Mouse (Mus musculus) bone marrow macrophage, adult 2 months (primary cell): Measurements from ENCODE around the gene Serpinb9b.

Experiments
- CTCF ChIP-seq: IDR thresholded peaks from 2 replicates; pipeline ENCODE4 v1.5.1; 2012; ENCODE audit warnings: low read depth, mild to moderate bottlenecking, low read length, moderate library complexity
- POLR2A ChIP-seq: IDR thresholded peaks from 2 replicates; pipeline ENCODE4 v1.6.1; 2012; ENCODE audit warnings: mild to moderate bottlenecking, low read depth, low read length, borderline replicate concordance

- TF ChIP-seq POLR2A (no peak), CTCF (no peak)
These were observed 41.0 kb upstream of the Serpinb9b start for GRCm38 (mm10) chr13:32986256-32986655.
